Mouse (Mus musculus): Measurements from ENCODE around the gene Acadvl.
A peak's percentile ranks its signal among the peaks of the same experiment; 100 is the strongest.

- TF ChIP-seq ELF1 (IDR thresholded peaks at IDR 0.05; ENCODE audit: low read depth, low read length) (no peak), POLR2A (IDR thresholded peaks at IDR 0.05; ENCODE audit: control insufficient read depth in 1 of 2, insufficient read depth in 1 of 2, low read depth in 1 of 2, low read length in 2 of 2, poor library complexity in 1 of 2) (peak in 1 of 2 experiments; percentile 49; a peak in 2 of 4 replicates), CTCF (IDR thresholded peaks at IDR 0.05 in 2 of 3, conservative IDR thresholded peaks at IDR 0.05 in 1 of 3; ENCODE audit: control insufficient read depth in 1 of 3, insufficient read depth in 1 of 3, low read depth in 2 of 3, low read length in 3 of 3, poor library complexity in 1 of 3, severe bottlenecking in 1 of 3) (0 out of 6 replicates have a peak, but pooled peaks of 1 of the 3 experiments have one; percentile 2), EP300 (IDR thresholded peaks at IDR 0.05; ENCODE audit: low read depth in 1 of 2, low read length in 2 of 2) (no peak; a peak in 1 of 4 replicates), MAFK (IDR thresholded peaks at IDR 0.05; ENCODE audit: borderline replicate concordance, low read depth, low read length) (no peak), POLR2AphosphoS5 (IDR thresholded peaks at IDR 0.05; ENCODE audit: borderline replicate concordance, low read depth, low read length) (no peak), RCOR1 (IDR thresholded peaks at IDR 0.05; ENCODE audit: low read depth, low read length) (no peak), CHD2 (IDR thresholded peaks at IDR 0.05; ENCODE audit: low read length) (peak; percentile 46), USF1 (IDR thresholded peaks at IDR 0.05; ENCODE audit: low read depth, low read length) (no peak), E2F4 (IDR thresholded peaks at IDR 0.05; ENCODE audit: borderline replicate concordance, low read depth, low read length) (no peak), JUND (IDR thresholded peaks at IDR 0.05; ENCODE audit: low read depth, low read length) (no peak), ZC3H11A (IDR thresholded peaks at IDR 0.05; ENCODE audit: low read depth, low read length) (no peak)
These were observed 34.0 kb downstream of the Acadvl start, which contains the start of gene Ctdnep1 for GRCm38 (mm10) chr11:69981141-69981762.
